Mouse (Mus musculus): Measurements from ENCODE around the gene Lrrc15.

- TF ChIP-seq CTCF (IDR thresholded peaks at IDR 0.05; ENCODE audit: borderline replicate concordance, insufficient read depth, low read length) (no peak), POLR2A (IDR thresholded peaks at IDR 0.05; ENCODE audit: low read depth, low read length) (no peak)
These were observed 15.7 kb downstream of the Lrrc15 start, which contains the start of gene Cpn2 for GRCm38 (mm10) chr16:30267359-30267758.
